Mouse (Mus musculus): ENCODE data around the gene 2610528J11Rik. TPM values are rescaled to one million over a fixed set of nuclear protein-coding genes. Genes with fewer than 3 reads are reported as not detected.
A peak's percentile ranks its signal among the peaks of the same experiment; 100 is the strongest.
"Not testable (repeated sequence)": the region's sequence is repeated elsewhere in the genome, so short reads cannot be mapped to it uniquely, and the experiment has no call there.

Gene 2610528J11Rik
- polyA plus RNA-seq (2016; fragmentation: Nextera tagmentation; extraction: Ambion mirVana) = 1.1 and 2.1 TPM in 2 replicates

GRCm38 (mm10) chr4:118526408-118527334 lies at the start of gene 2610528J11Rik:
Gene 2610528J11Rik, plus strand, starts transcription at chr4:118526999.
- WGBS = 33% methylated on average over 17 of the region's 17 CpGs
- H3K4me1 ChIP-seq = peaks cover 23% of the 10 kb centered on the region
- H3K27ac ChIP-seq = peak within 1 kb of the TSS; percentile 51; the same call in 1 of the 2 replicates
- H3K27me3 ChIP-seq (ENCODE audit: poor library complexity, severe bottlenecking) = no peaks in the 10 kb centered on the region
- no peak within 1 kb of the TSS for H3K4me3 ChIP-seq
- no peaks in the 10 kb centered on the region for H3K36me3 ChIP-seq (replicated peaks)
- no peaks in the 10 kb centered on the region for H3K9me3 ChIP-seq
- no peak for DNase-seq (ENCODE audit: extremely low spot score, low spot score)

DNA sequence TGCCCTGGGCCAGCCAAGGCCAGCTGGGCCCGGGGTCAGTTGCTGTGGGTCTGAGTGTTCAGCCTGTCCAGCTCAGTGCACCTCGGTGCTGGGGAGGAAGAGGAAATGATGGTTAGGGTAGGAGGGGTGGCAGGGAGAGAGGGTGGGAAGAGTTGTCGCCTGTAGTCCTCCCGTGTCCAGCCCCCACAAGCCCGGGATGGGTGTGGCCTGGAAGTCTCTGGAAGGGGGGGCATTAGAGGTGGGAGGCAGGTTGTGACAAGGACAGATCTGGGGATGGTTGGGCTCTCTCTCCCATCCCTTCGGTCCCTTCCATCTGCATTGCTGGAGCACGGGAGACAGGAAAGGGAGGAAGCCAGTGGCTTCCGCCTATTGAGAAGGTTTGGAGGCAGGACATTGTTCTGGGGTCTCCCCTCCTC lies 37.1 kb upstream of the 2610528J11Rik start, which contains the start of gene Tie1:
Gene Tie1 (minus strand): TSS at position 345 of the 416 bp plus-strand sequence.
- Histone ChIP-seq H3K4me3 (peak within 1 kb of the TSS; percentile 12; the same call in 1 of the 2 replicates), H3K36me3 (replicated peaks) (no peaks in the 10 kb centered on the region), H3K9me3 (no peaks in the 10 kb centered on the region), H3K4me1 (peaks cover 7% of the 10 kb centered on the region), H3K27ac (peak within 1 kb of the TSS; percentile 44; the same call in 1 of the 2 replicates), H3K27me3 (ENCODE audit: poor library complexity, severe bottlenecking) (no peaks in the 10 kb centered on the region)
- DNase-seq (ENCODE audit: extremely low spot score, low spot score) = no peak
- 87% methylated on average over 8 of the region's 8 CpGs for WGBS

DNA sequence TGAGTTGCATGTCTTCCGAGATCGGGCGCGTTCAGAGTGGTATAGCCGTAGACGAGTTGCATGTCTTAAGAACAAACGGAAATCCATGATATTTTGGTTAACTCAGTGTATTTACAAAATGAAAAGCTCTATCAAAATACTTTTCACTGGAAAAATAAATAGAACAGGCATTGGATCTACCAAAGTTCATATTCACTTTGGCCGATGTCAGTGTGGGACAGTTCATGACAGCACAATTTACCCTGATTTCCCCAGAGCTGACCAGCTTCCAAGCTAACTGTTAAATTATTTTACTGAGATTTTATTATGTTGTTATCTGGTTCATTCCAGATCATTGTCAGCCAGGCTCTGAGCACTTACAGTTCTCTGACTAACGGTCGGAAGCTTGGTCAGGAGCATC lies 36.3 kb upstream of the 2610528J11Rik start:
- Histone ChIP-seq H3K4me3 (no peak overlapping the region), H3K9me3 (no peaks in the 10 kb centered on the region), H3K27me3 (ENCODE audit: poor library complexity, severe bottlenecking) (no peaks in the 10 kb centered on the region), H3K36me3 (replicated peaks) (no peaks in the 10 kb centered on the region), H3K4me1 (peaks cover 7% of the 10 kb centered on the region), H3K27ac (no peak overlapping the region)
- no peak for DNase-seq (ENCODE audit: extremely low spot score, low spot score)
- 95% methylated on average over 10 of the region's 10 CpGs for WGBS

DNA sequence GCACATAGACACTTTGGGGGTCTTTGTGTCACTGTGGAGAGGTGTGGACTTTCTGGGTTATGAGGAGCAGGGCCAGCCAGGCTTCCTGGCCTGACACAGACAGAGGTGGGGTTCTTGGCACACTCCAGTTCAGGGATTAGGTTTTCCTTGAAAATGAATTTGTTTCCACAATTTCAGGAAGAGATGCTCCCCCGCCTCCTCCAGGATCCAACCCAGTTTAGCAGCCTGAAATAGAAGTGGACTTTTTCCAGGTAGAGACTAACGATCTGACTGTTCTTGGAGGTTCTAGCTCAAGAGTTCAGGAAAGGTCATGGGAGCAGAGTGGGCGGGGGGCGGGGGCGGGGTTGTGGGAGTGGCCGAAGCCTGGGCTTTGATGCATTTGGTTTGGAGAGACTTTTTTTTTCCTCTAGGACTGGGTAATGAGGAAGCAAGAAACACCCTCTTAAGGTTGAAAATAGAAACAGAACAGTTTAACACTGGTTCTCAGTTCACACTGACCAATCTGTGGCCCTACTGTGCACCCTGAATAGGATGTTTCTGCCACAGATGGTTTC lies 26.6 kb upstream of the 2610528J11Rik start:
- WGBS = 60% methylated on average over 6 of the region's 6 CpGs
- Histone ChIP-seq H3K9me3 (no peaks in the 10 kb centered on the region), H3K27ac (no peak overlapping the region), H3K27me3 (ENCODE audit: poor library complexity, severe bottlenecking) (no peaks in the 10 kb centered on the region), H3K4me3 (no peak overlapping the region), H3K4me1 (0 out of 2 replicates have a peak, but pooled peaks cover 4% of the 10 kb centered on the region), H3K36me3 (replicated peaks) (no peaks in the 10 kb centered on the region)
- DNase-seq (ENCODE audit: extremely low spot score, low spot score) = no peak

GRCm38 (mm10) chr4:118500792-118501191 lies 26.0 kb upstream of the 2610528J11Rik start:
- Histone ChIP-seq H3K36me3 (replicated peaks) (no peaks in the 10 kb centered on the region), H3K27me3 (ENCODE audit: poor library complexity, severe bottlenecking) (no peaks in the 10 kb centered on the region), H3K9me3 (no peaks in the 10 kb centered on the region), H3K4me1 (0 out of 2 replicates have a peak, but pooled peaks cover 4% of the 10 kb centered on the region), H3K4me3 (no peak overlapping the region), H3K27ac (no peak overlapping the region)
- whole genome bisulfite sequencing = 77% methylated on average over 9 of the region's 9 CpGs
- no peak for DNase-seq (ENCODE audit: extremely low spot score, low spot score)

DNA sequence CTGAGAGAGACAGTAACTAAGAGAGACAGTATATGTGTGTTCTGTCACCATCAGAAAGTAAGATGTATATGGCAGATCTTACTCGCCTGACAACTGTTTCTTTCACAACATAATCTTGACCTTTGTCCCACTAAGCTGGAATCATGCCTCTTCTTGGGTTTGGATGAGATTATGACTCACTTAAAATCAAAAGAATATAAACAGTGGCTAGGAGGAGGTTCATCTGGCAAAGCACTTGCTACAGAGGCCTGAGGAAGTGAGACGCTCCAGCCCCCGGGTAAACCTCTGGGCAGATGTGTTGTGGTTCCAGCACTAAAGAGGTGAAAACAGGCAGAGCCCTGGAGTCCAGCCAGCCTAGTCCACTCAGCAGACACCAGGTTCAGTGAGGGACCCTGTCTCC lies 21.2 kb upstream of the 2610528J11Rik start:
- no peak for DNase-seq (ENCODE audit: extremely low spot score, low spot score)
- WGBS = 87% methylated on average over 3 of the region's 3 CpGs
- no peaks in the 10 kb centered on the region for H3K27me3 ChIP-seq (ENCODE audit: poor library complexity, severe bottlenecking)

DNA sequence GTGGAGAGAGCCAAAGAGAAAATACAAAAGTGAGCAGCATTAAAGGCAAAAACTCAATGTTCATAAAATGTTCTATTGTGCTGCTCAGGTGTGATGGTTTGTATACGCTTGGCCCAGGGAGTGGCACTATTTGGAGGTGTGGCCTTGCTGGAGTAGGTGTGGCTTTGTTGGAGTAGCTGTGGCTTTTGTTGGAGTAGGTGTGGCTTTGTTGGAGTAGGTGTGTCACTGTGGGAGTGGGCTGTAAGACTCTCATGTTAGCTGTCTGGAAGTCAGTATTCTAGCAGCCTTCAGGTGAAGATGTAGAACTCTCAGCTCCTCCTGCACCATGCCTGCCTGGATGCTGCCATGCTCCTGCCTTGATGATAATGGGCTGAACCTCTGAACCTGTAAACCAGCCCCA lies 19.6 kb upstream of the 2610528J11Rik start:
- H3K4me3 ChIP-seq = not testable (repeated sequence)
- WGBS = 83% methylated on average over 1 of the region's 1 CpGs

More for the DNA sequence above, 21.2 kb upstream of the 2610528J11Rik start:
- Histone ChIP-seq H3K4me3 (no peak overlapping the region), H3K9me3 (no peaks in the 10 kb centered on the region), H3K36me3 (replicated peaks) (no peaks in the 10 kb centered on the region), H3K4me1 (peaks cover 11% of the 10 kb centered on the region), H3K27ac (no peak overlapping the region)

GRCm38 (mm10) chr4:118509050-118509449 lies 17.7 kb upstream of the 2610528J11Rik start:
- Histone ChIP-seq H3K27me3 (ENCODE audit: poor library complexity, severe bottlenecking) (no peaks in the 10 kb centered on the region), H3K27ac (peak overlapping the region; percentile 9; the same call in 1 of the 2 replicates), H3K4me1 (peaks cover 25% of the 10 kb centered on the region), H3K9me3 (no peaks in the 10 kb centered on the region), H3K36me3 (replicated peaks) (no peaks in the 10 kb centered on the region), H3K4me3 (no peak overlapping the region)
- 6% methylated on average over 6 of the region's 6 CpGs for WGBS
- peak; percentile 32 for DNase-seq (ENCODE audit: extremely low spot score, low spot score)

More for the DNA sequence above, 19.6 kb upstream of the 2610528J11Rik start:
- not testable (repeated sequence) for H3K9me3 ChIP-seq; H3K27me3 ChIP-seq (ENCODE audit: poor library complexity, severe bottlenecking); H3K27ac ChIP-seq; H3K36me3 ChIP-seq (replicated peaks); DNase-seq (ENCODE audit: extremely low spot score, low spot score)
- H3K4me1 ChIP-seq = peaks cover 15% of the 10 kb centered on the region

DNA sequence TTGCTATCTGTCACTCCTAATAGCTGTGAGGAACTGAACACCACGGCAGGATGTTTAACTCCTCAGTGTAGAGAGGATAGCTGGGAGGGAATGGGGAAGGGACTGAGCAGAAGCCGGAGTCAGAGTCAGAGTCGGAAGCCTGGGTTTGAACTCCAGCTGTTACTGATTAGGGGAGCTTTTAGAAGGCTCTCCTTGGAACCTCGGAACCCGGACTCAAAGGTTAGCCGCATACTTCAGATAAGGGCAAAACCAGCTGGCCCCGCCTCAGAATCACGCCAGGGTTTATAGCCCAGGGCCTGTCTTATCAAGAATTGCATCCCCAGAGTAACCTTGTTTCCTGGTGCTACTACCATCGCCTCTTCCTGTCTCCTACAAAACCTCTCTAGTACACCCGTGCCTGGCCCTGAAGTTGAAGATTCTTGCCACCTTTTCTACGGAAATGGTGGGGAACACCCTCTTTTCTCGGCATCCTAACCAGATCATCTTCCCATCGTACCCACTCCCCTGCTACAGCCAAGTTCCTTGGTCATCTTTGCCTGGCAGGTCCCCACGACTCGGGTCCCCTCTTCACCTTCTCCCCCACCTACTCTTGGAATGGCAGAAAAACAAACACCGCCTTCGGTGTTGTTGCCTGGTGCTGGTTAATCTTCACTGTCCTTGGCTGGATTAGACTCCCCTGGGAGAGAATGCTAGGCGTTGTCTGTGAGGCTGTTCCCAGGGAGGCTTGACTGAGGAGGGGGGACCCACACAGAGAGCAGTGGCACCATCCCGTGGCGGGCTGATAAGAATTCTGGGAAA lies 9.9 kb upstream of the 2610528J11Rik start:
- H3K4me1 ChIP-seq = peaks cover 28% of the 10 kb centered on the region
- DNase-seq (ENCODE audit: extremely low spot score, low spot score) = no peak
- H3K36me3 ChIP-seq (replicated peaks) = no peaks in the 10 kb centered on the region
- peak overlapping the region; percentile 20 for H3K4me3 ChIP-seq
- H3K27me3 ChIP-seq (ENCODE audit: poor library complexity, severe bottlenecking) = peaks cover 29% of the 10 kb centered on the region
- H3K9me3 ChIP-seq = no peaks in the 10 kb centered on the region
- peak overlapping the region; percentile 53; the same call in 1 of the 2 replicates for H3K27ac ChIP-seq
- WGBS = 22% methylated on average over 20 of the region's 20 CpGs

GRCm38 (mm10) chr4:118517497-118518146 lies 9.2 kb upstream of the 2610528J11Rik start:
- H3K4me1 ChIP-seq = peaks cover 28% of the 10 kb centered on the region
- peak overlapping the region; percentile 20 for H3K4me3 ChIP-seq
- H3K27ac ChIP-seq = peak overlapping the region; percentile 53; the same call in 1 of the 2 replicates
- H3K9me3 ChIP-seq = no peaks in the 10 kb centered on the region
- H3K27me3 ChIP-seq (ENCODE audit: poor library complexity, severe bottlenecking) = peaks cover 29% of the 10 kb centered on the region
- H3K36me3 ChIP-seq (replicated peaks) = no peaks in the 10 kb centered on the region
- DNase-seq (ENCODE audit: extremely low spot score, low spot score) = no peak
- WGBS = 35% methylated on average over 16 of the region's 16 CpGs

GRCm38 (mm10) chr4:118518208-118518607 lies 8.6 kb upstream of the 2610528J11Rik start:
- H3K27me3 ChIP-seq (ENCODE audit: poor library complexity, severe bottlenecking) = peaks cover 29% of the 10 kb centered on the region
- 71% methylated on average over 5 of the region's 5 CpGs for WGBS
- no peaks in the 10 kb centered on the region for H3K36me3 ChIP-seq (replicated peaks)
- no peak overlapping the region for H3K27ac ChIP-seq
- no peaks in the 10 kb centered on the region for H3K9me3 ChIP-seq
- DNase-seq (ENCODE audit: extremely low spot score, low spot score) = no peak
- no peak overlapping the region for H3K4me3 ChIP-seq
- peaks cover 24% of the 10 kb centered on the region for H3K4me1 ChIP-seq

GRCm38 (mm10) chr4:118522248-118522647 lies 4.6 kb upstream of the 2610528J11Rik start:
- H3K27ac ChIP-seq = no peak overlapping the region

More at GRCm38 (mm10) chr4:118522248-118522647, 4.6 kb upstream of the 2610528J11Rik start:
- peaks cover 14% of the 10 kb centered on the region for H3K4me1 ChIP-seq
- H3K27me3 ChIP-seq (ENCODE audit: poor library complexity, severe bottlenecking) = peaks cover 16% of the 10 kb centered on the region
- H3K36me3 ChIP-seq (replicated peaks) = no peaks in the 10 kb centered on the region
- DNase-seq (ENCODE audit: extremely low spot score, low spot score) = no peak
- no peak overlapping the region for H3K4me3 ChIP-seq
- WGBS = 92% methylated on average over 7 of the region's 7 CpGs
- H3K9me3 ChIP-seq = no peaks in the 10 kb centered on the region

Data from forebrain, embryonic 10.5 days (tissue).